Mouse (Mus musculus): ENCODE results near the gene Dlg2. TPM values are rescaled to one million over a fixed set of nuclear protein-coding genes. Genes with fewer than 3 reads are reported as not detected.

The Dlg2 gene
- polyA plus RNA-seq, 1 experiment: 7.6 TPM

DNA sequence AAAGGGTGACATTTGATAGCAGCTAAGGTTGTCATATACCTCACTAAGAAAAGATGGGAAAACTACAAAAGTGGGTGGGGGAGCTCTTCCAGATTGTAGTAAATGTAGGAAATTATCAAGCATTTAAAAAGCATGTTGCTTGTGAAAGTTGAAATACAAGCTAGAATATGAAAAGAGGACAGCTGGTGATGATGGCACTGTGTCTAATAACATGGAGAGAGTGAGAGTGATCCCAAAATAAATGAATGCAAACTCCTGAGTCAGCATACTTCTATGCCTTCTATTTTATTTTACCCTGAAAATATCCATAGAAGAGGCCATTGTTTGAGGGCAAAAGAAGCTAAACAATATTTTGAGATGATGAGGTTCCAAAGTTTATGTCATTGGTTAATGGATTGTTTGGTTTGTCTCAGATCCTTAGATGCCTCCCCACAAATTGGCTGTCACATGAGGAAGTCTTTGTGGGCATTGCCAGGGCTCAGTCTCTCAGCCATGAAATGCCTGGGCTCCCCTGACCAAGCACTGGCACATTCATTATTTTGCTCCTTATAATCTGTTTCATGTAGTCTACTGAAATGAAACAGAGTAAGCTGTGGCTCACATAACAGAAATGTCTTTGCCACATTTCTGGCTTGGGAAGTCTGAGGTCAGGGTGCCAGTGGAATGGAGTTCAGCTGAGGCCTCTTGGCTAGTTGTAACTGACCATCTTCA, 1276.8 kb downstream of the Dlg2 start:
- Histone ChIP-seq H3K4me3 (ENCODE audit: insufficient read depth, low read depth, low read length) (no peak overlapping the region), H3K4me1 (ENCODE audit: control insufficient read depth, insufficient read depth, insufficient read length, low read length) (no peaks in the 10 kb centered on the region), H3K27ac (replicated peaks; ENCODE audit: low read depth, low read length) (no peak overlapping the region)

DNA sequence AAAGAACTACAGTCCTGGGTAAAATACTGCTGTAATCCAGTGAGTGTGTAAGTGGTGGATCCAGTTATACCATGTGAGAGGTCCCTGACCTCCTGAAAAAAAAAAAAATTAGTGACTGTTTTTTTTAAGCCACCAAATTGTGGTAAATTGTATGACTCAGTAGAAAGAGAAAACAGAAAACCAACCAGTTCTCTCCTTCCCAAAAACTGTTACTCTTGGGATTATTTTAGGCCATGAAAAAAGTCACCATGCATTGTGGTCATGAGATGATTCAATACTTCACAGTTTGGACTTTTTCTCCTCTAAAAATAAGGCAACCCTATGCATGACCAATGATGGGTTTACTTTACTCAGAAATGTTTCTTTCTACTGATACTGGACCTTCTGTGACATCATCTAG, 1291.2 kb downstream of the Dlg2 start:
- Histone ChIP-seq H3K27ac (replicated peaks; ENCODE audit: low read depth, low read length) (no peak overlapping the region), H3K4me3 (ENCODE audit: insufficient read depth, low read depth, low read length) (no peak overlapping the region), H3K4me1 (ENCODE audit: control insufficient read depth, insufficient read depth, insufficient read length, low read length) (no peaks in the 10 kb centered on the region)

DNA sequence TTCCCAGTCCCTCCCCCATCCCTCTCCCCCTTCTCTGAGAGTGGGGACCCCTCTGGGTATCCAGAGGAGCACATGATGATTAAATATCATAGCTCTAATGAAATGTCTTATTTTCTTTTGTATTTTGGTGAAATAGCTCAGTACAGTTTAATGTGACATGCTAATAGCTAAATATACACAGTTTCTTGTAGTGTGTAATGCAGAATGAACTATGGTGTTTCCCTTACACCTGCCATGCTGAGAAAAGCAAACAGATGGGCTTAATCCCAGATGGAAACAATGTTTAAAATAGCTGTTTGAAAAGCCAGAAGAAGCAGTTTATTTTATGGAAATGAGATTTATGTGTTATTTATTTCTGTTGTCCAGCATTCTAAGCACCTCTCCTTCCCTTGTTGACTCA, 1302.2 kb downstream of the Dlg2 start:
- H3K27ac ChIP-seq (replicated peaks; ENCODE audit: low read depth, low read length): no peak overlapping the region
- no peaks in the 10 kb centered on the region for H3K4me1 ChIP-seq (ENCODE audit: control insufficient read depth, insufficient read depth, insufficient read length, low read length)
- no peak overlapping the region for H3K4me3 ChIP-seq (ENCODE audit: insufficient read depth, low read depth, low read length)

- no peak overlapping the region for H3K27ac ChIP-seq (replicated peaks; ENCODE audit: low read depth, low read length)
- H3K4me1 ChIP-seq (ENCODE audit: control insufficient read depth, insufficient read depth, insufficient read length, low read length): no peaks in the 10 kb centered on the region
- H3K4me3 ChIP-seq (ENCODE audit: insufficient read depth, low read depth, low read length): no peak overlapping the region
Observed at GRCm38 (mm10) chr7:91784617-91785016, 1308.1 kb downstream of the Dlg2 start.

- H3K27ac ChIP-seq (replicated peaks; ENCODE audit: low read depth, low read length): no peak overlapping the region
- H3K4me1 ChIP-seq (ENCODE audit: control insufficient read depth, insufficient read depth, insufficient read length, low read length): no peaks in the 10 kb centered on the region
- no peak overlapping the region for H3K4me3 ChIP-seq (ENCODE audit: insufficient read depth, low read depth, low read length)
Observed at GRCm38 (mm10) chr7:91785445-91785844, 1309.0 kb downstream of the Dlg2 start.

GRCm38 (mm10) chr7:91785871-91786270, 1309.4 kb downstream of the Dlg2 start:
- no peak overlapping the region; the same call in 1 of the 2 replicates for H3K27ac ChIP-seq (replicated peaks; ENCODE audit: low read depth, low read length)
- H3K4me3 ChIP-seq (ENCODE audit: insufficient read depth, low read depth, low read length): no peak overlapping the region
- no peaks in the 10 kb centered on the region for H3K4me1 ChIP-seq (ENCODE audit: control insufficient read depth, insufficient read depth, insufficient read length, low read length)

DNA sequence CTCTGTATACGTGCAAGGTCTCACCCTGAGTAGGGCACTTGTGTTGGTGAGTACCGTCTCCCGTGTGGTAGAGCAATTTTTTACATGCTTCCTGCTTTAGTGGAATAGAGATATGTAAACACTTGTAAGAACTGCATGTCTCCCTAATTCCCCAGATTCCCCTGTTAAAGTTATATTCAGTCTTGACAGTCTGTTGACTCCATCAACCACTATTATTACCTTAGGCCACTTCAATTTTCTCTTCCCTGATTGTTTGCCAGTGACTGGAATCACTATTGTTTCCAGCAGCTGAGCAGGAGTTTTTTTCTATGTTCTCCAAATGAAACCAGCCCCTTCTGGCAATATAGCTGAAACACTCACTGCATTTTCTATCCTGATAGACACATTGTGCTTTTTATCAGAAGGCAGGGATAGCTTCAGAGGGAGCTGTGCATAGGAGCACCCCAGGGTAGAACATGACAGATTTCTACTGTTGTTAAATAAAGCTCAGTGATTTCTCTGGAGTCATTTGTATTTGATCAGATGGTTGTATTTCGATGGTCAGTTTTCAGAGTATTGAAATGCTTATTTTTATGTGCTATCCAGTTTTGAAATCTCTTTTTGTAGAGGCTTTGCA, 1314.6 kb downstream of the Dlg2 start:
- Histone ChIP-seq H3K27ac (replicated peaks; ENCODE audit: low read depth, low read length) (no peak overlapping the region), H3K4me1 (ENCODE audit: control insufficient read depth, insufficient read depth, insufficient read length, low read length) (no peaks in the 10 kb centered on the region), H3K4me3 (ENCODE audit: insufficient read depth, low read depth, low read length) (no peak overlapping the region)

- Histone ChIP-seq H3K4me1 (ENCODE audit: control insufficient read depth, insufficient read depth, insufficient read length, low read length) (no peaks in the 10 kb centered on the region), H3K4me3 (ENCODE audit: insufficient read depth, low read depth, low read length) (no peak overlapping the region), H3K27ac (replicated peaks; ENCODE audit: low read depth, low read length) (no peak overlapping the region)
Observed at GRCm38 (mm10) chr7:91806632-91807031, 1330.2 kb downstream of the Dlg2 start.

GRCm38 (mm10) chr7:91810774-91811173, 1334.3 kb downstream of the Dlg2 start:
- H3K4me1 ChIP-seq (ENCODE audit: control insufficient read depth, insufficient read depth, insufficient read length, low read length): no peaks in the 10 kb centered on the region
- H3K27ac ChIP-seq (replicated peaks; ENCODE audit: low read depth, low read length): no peak overlapping the region
- H3K4me3 ChIP-seq (ENCODE audit: insufficient read depth, low read depth, low read length): no peak overlapping the region

DNA sequence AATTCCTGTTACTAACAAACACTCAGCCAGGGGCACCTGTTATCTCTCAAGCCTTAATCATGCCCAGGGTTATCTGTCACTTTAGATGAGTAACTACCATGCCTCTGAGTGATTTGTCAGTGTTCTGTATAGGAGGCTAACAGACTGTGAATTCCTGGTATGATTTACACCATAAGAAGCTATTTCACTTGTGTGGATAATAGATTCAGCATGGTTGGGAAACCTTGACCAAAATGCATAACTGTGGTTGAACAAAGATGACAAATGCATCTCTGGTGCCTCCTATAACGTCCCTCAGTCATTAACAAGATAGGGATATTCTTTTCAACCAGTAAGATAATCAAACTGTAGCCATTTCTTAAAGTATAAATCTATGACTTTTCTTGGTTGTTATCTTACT, 1341.5 kb downstream of the Dlg2 start:
- H3K4me3 ChIP-seq (ENCODE audit: insufficient read depth, low read depth, low read length): no peak overlapping the region
- no peaks in the 10 kb centered on the region for H3K4me1 ChIP-seq (ENCODE audit: control insufficient read depth, insufficient read depth, insufficient read length, low read length)
- H3K27ac ChIP-seq (replicated peaks; ENCODE audit: low read depth, low read length): no peak overlapping the region

- Histone ChIP-seq H3K4me3 (ENCODE audit: insufficient read depth, low read depth, low read length) (no peak overlapping the region), H3K4me1 (ENCODE audit: control insufficient read depth, insufficient read depth, insufficient read length, low read length) (no peaks in the 10 kb centered on the region), H3K27ac (replicated peaks; ENCODE audit: low read depth, low read length) (no peak overlapping the region)
Observed at GRCm38 (mm10) chr7:91832207-91832606, 1355.7 kb downstream of the Dlg2 start.

GRCm38 (mm10) chr7:91845723-91846122, 1369.3 kb downstream of the Dlg2 start:
- Histone ChIP-seq H3K27ac (replicated peaks; ENCODE audit: low read depth, low read length) (no peak overlapping the region), H3K4me1 (ENCODE audit: control insufficient read depth, insufficient read depth, insufficient read length, low read length) (no peaks in the 10 kb centered on the region), H3K4me3 (ENCODE audit: insufficient read depth, low read depth, low read length) (no peak overlapping the region)

- Histone ChIP-seq H3K27ac (replicated peaks; ENCODE audit: low read depth, low read length) (no peak overlapping the region), H3K4me1 (ENCODE audit: control insufficient read depth, insufficient read depth, insufficient read length, low read length) (no peaks in the 10 kb centered on the region), H3K4me3 (ENCODE audit: insufficient read depth, low read depth, low read length) (no peak overlapping the region)
Observed at GRCm38 (mm10) chr7:91849364-91849763, 1372.9 kb downstream of the Dlg2 start.

DNA sequence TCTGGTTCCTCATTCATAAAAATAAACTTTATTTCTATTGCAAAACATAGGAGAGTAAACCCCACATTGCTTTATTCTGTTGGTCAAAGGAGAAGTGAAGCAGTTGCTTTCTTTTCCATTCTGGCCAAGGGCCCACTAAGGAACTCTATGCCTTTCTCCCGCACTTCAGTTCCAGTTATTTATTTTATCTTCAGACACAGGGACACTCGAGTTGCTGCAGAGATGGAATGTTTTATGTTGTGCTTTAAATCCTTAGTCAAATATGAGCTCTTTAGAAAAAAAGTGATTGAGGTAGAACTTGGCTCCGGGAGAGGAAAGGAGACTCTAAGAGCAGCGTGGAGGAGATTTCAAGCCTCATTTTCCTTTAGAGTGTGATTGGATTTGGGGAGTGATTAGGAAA, 1377.2 kb downstream of the Dlg2 start:
- H3K4me3 ChIP-seq (ENCODE audit: insufficient read depth, low read depth, low read length): no peak overlapping the region
- no peak overlapping the region for H3K27ac ChIP-seq (replicated peaks; ENCODE audit: low read depth, low read length)
- no peaks in the 10 kb centered on the region for H3K4me1 ChIP-seq (ENCODE audit: control insufficient read depth, insufficient read depth, insufficient read length, low read length)

- Histone ChIP-seq H3K4me3 (ENCODE audit: insufficient read depth, low read depth, low read length) (no peak overlapping the region), H3K4me1 (ENCODE audit: control insufficient read depth, insufficient read depth, insufficient read length, low read length) (no peaks in the 10 kb centered on the region), H3K27ac (replicated peaks; ENCODE audit: low read depth, low read length) (no peak overlapping the region)
Observed at GRCm38 (mm10) chr7:91856931-91857330, 1380.5 kb downstream of the Dlg2 start.

DNA sequence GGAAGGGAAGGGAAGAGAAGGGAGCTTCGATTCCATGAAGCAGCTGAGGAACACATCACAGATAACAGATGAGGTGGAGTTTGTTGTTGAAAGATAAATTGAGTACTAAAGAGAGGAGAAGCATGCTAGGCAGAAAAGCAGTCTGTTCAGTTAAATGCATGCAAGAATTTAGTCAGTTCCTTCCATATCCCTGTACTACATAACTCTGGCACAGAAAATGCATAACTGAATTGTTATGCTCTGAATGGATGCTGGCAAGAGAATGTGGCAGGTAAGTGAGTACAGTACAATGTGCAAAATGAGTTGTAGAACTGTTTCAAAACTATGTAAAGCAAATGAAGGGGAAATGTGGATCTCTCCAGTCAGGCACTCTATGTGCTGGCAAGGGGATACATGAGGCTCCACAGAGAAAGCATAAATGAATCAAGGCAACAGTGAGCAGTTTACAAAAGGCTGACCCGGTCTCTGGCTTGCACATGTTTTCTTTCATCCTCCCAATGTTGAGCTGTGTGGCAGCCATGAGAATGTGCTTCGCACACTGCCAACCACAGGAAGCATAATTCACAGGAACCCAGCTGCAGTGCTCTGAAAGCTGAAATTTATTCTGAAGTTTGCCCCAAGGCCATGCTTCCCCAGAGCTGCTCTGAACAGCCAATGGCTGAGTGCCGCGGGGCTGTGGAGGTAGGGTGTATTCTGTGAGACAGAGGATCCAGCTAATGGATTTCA, 1386.5 kb downstream of the Dlg2 start:
- H3K27ac ChIP-seq (replicated peaks; ENCODE audit: low read depth, low read length): no peak overlapping the region
- H3K4me3 ChIP-seq (ENCODE audit: insufficient read depth, low read depth, low read length): no peak overlapping the region
- H3K4me1 ChIP-seq (ENCODE audit: control insufficient read depth, insufficient read depth, insufficient read length, low read length): no peaks in the 10 kb centered on the region
